Mouse (Mus musculus) urinary bladder, postnatal 36 days (tissue): Measurements from ENCODE around the gene Tmem109.

Experiments
- DNase-seq, 2 experiments: peaks; one replicate each; pipeline ENCODE4 v3.0.0; 2022; ENCODE audit warnings: low spot score in 2 of 2, mixed read lengths in 1 of 2

The Tmem109 gene

GRCm38 (mm10) chr19:10841721-10842626 lies 39.8 kb downstream of the Tmem109 start:
- no peak for DNase-seq

- DNase-seq: no peak
Measured at GRCm38 (mm10) chr19:10839010-10839892, 42.5 kb downstream of the Tmem109 start, which contains the start of gene Slc15a3. Gene Slc15a3, plus strand, starts transcription at chr19:10839727.

GRCm38 (mm10) chr19:10835671-10836070 lies 46.1 kb downstream of the Tmem109 start:
- no peak for DNase-seq

- DNase-seq: no peak
Measured at GRCm38 (mm10) chr19:10833611-10834010, 48.2 kb downstream of the Tmem109 start.

- DNase-seq: no peak
Measured at GRCm38 (mm10) chr19:10832030-10832429, 49.8 kb downstream of the Tmem109 start.

GRCm38 (mm10) chr19:10831424-10831823 lies 50.4 kb downstream of the Tmem109 start:
- DNase-seq: peak; percentile 61 to 68

GRCm38 (mm10) chr19:10829436-10830175 lies 52.2 kb downstream of the Tmem109 start, which contains the start of gene Cd6:
Gene Cd6, minus strand, starts transcription at chr19:10830058.
- no peak for DNase-seq

GRCm38 (mm10) chr19:10828321-10828720 lies 53.5 kb downstream of the Tmem109 start:
- no peak for DNase-seq

- no peak for DNase-seq
Measured at GRCm38 (mm10) chr19:10824061-10824460, 57.7 kb downstream of the Tmem109 start.

GRCm38 (mm10) chr19:10822534-10822933 lies 59.3 kb downstream of the Tmem109 start:
- DNase-seq: no peak

- no peak for DNase-seq
Measured at GRCm38 (mm10) chr19:10821319-10821718, 60.5 kb downstream of the Tmem109 start.
